Mouse (Mus musculus) heart, embryonic 16.5 days (tissue): ENCODE measurements around the gene Adamts4. TPM values are rescaled to one million over a fixed set of nuclear protein-coding genes. Genes with fewer than 3 reads are reported as not detected.

ENCODE experiments used
- ATAC-seq: fragments of 200-750 bp; cut with Nextera tagmentation; replicated peaks from 2 replicates; pipeline ENCODE4 v1.8.0; 2017; ENCODE audit warnings: moderate number of reproducible peaks; ENCODE audit not compliant: insufficient read depth, low FRiP score; ENCODE audit errors: extremely low read depth
- H3K27ac ChIP-seq: fragments of 300-500 bp; sonication (generic); 2 replicates; pipeline ENCODE4 v1.5.1; 2014; ENCODE audit warnings: mild to moderate bottlenecking, low read length, control low read depth, moderate library complexity
- H3K27me3 ChIP-seq: fragments of 300-500 bp; sonication (generic); 2 replicates; pipeline ENCODE4 v1.6.1; 2014; ENCODE audit warnings: low read length, mixed read lengths; ENCODE audit not compliant: control insufficient read depth, insufficient read depth
- H3K36me3 ChIP-seq: fragments of 300-500 bp; sonication (generic); 2 replicates; pipeline ENCODE4 v1.6.1; 2014; ENCODE audit not compliant: control insufficient read depth, insufficient read depth
- H3K4me1 ChIP-seq: fragments of 300-500 bp; sonication (generic); 2 replicates; pipeline ENCODE4 v1.6.1; 2014; ENCODE audit warnings: low read length, mixed read lengths; ENCODE audit not compliant: control insufficient read depth, insufficient read depth
- H3K4me2 ChIP-seq: fragments of 300-500 bp; sonication (generic); 2 replicates; pipeline ENCODE4 v1.6.1; 2014; ENCODE audit warnings: low read depth, mild to moderate bottlenecking, control low read depth, low read length
- H3K4me3 ChIP-seq: fragments of 300-500 bp; sonication (generic); 2 replicates; pipeline ENCODE4 v1.5.1; 2014; ENCODE audit warnings: mild to moderate bottlenecking, control low read depth, low read length
- H3K9ac ChIP-seq: fragments of 300-500 bp; sonication (generic); 2 replicates; pipeline ENCODE4 v1.6.1; 2014; ENCODE audit warnings: low read length, control low read depth
- H3K9me3 ChIP-seq: fragments of 300-500 bp; sonication (generic); replicated peaks from 2 replicates; pipeline ENCODE4 v1.6.1; 2016; ENCODE audit warnings: low read length; ENCODE audit not compliant: control insufficient read depth
- WGBS: fragments of 180-500 bp; shearing (Covaris S2); extraction: QIAGEN DNeasy Blood & Tissue Kit; methylation state at CpG from one replicate; pipeline ENCODE4 v1.1.7; 2014; 5-methylcytosine and 5-hydroxymethylcytosine counted together
- polyA plus RNA-seq: library from polyadenylated mRNA; unstranded; fragments of >200 nt; fragmentation: Nextera tagmentation; extraction: Ambion mirVana; gene quantifications from 2 replicates; pipeline ENCODE4 v1.2.1, GENCODE M21; 2015

Adamts4 gene
- polyA plus RNA-seq, 1 experiment from 2014 or later, result 4.4 TPM

- Histone ChIP-seq H3K27me3 (no peaks in the 10 kb centered on the region), H3K4me3 (peak overlapping the region; percentile 93), H3K4me2 (peak overlapping the region; percentile 100), H3K9ac (peak overlapping the region; percentile 95), H3K4me1 (peaks cover 16% of the 10 kb centered on the region), H3K27ac (0 out of 2 replicates have a peak overlapping the region, but pooled peaks have one; percentile 16), H3K9me3 (no peaks in the 10 kb centered on the region), H3K36me3 (peaks cover 36% of the 10 kb centered on the region)
- 34% methylated on average over 9 of the region's 9 CpGs for WGBS
- no peak for ATAC-seq
Measured at GRCm38 (mm10) chr1:171271196-171271595, 21.0 kb downstream of the Adamts4 start.

- Histone ChIP-seq H3K4me1 (peaks cover 16% of the 10 kb centered on the region), H3K36me3 (peaks cover 41% of the 10 kb centered on the region), H3K9me3 (no peaks in the 10 kb centered on the region), H3K9ac (no peak overlapping the region), H3K27ac (no peak overlapping the region), H3K27me3 (no peaks in the 10 kb centered on the region), H3K4me3 (no peak overlapping the region), H3K4me2 (peak overlapping the region; percentile 100)
- 60% methylated on average over 10 of the region's 10 CpGs for WGBS
- no peak for ATAC-seq
Measured at GRCm38 (mm10) chr1:171271622-171272021, 21.4 kb downstream of the Adamts4 start.

DNA sequence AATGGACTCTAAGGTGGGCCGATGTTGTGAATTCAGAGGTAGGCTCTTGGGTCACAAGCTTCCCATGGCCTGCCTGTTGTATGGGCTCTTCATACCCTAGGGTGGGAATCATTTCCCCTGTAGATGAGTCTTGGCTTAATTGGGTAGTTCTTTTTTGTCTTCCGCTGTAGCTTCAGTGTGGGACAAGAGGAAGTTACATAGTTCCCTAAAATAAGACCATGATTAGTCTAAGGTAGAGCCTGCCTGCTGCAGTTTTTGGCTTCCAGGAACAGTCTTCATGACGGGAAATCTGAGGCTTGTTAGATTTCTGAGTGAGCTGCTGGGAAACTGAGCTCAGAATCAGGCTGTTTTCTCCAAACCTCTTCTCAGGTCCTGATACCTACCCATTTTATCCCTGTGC is 21.9 kb downstream of the Adamts4 start:
- no peaks in the 10 kb centered on the region for H3K9me3 ChIP-seq
- H3K27ac ChIP-seq, result no peak overlapping the region; the same call in 1 of the 2 replicates
- no peak overlapping the region for H3K4me2 ChIP-seq
- ATAC-seq, result no peak
- WGBS, result 77% methylated on average over 3 of the region's 3 CpGs
- peaks cover 45% of the 10 kb centered on the region for H3K36me3 ChIP-seq
- H3K27me3 ChIP-seq, result no peaks in the 10 kb centered on the region
- no peak overlapping the region for H3K9ac ChIP-seq
- H3K4me3 ChIP-seq, result no peak overlapping the region
- peaks cover 16% of the 10 kb centered on the region for H3K4me1 ChIP-seq

GRCm38 (mm10) chr1:171274171-171274570 is 23.9 kb downstream of the Adamts4 start:
- Histone ChIP-seq H3K4me1 (peaks cover 16% of the 10 kb centered on the region), H3K4me2 (no peak overlapping the region), H3K9ac (no peak overlapping the region), H3K9me3 (no peaks in the 10 kb centered on the region), H3K27ac (no peak overlapping the region), H3K27me3 (no peaks in the 10 kb centered on the region), H3K36me3 (peaks cover 45% of the 10 kb centered on the region), H3K4me3 (no peak overlapping the region)
- no peak for ATAC-seq
- WGBS, result 89% methylated on average over 12 of the region's 12 CpGs

- Histone ChIP-seq H3K4me3 (no peak overlapping the region), H3K4me1 (peaks cover 17% of the 10 kb centered on the region), H3K9ac (no peak overlapping the region), H3K36me3 (peaks cover 45% of the 10 kb centered on the region), H3K4me2 (no peak overlapping the region), H3K27ac (no peak overlapping the region), H3K9me3 (no peaks in the 10 kb centered on the region), H3K27me3 (no peaks in the 10 kb centered on the region)
- ATAC-seq, result no peak
- WGBS, result 87% methylated on average over 11 of the region's 11 CpGs
Measured at GRCm38 (mm10) chr1:171275144-171275734, 25.0 kb downstream of the Adamts4 start.

- ATAC-seq, result no peak
- 85% methylated on average over 14 of the region's 14 CpGs for WGBS
- H3K9me3 ChIP-seq, result no peaks in the 10 kb centered on the region
Measured at GRCm38 (mm10) chr1:171276110-171276748, 26.0 kb downstream of the Adamts4 start.

GRCm38 (mm10) chr1:171277736-171278135 is 27.5 kb downstream of the Adamts4 start:
- Histone ChIP-seq H3K4me2 (no peak overlapping the region), H3K36me3 (peaks cover 42% of the 10 kb centered on the region), H3K4me3 (no peak overlapping the region), H3K4me1 (peaks cover 13% of the 10 kb centered on the region), H3K27me3 (no peaks in the 10 kb centered on the region), H3K9ac (no peak overlapping the region), H3K27ac (no peak overlapping the region), H3K9me3 (no peaks in the 10 kb centered on the region)
- WGBS, result 81% methylated on average over 10 of the region's 10 CpGs
- no peak for ATAC-seq

More at GRCm38 (mm10) chr1:171276110-171276748, 26.0 kb downstream of the Adamts4 start:
- Histone ChIP-seq H3K4me2 (no peak overlapping the region), H3K9ac (no peak overlapping the region), H3K27ac (no peak overlapping the region), H3K27me3 (no peaks in the 10 kb centered on the region), H3K4me3 (no peak overlapping the region), H3K36me3 (peaks cover 45% of the 10 kb centered on the region), H3K4me1 (peaks cover 14% of the 10 kb centered on the region)

DNA sequence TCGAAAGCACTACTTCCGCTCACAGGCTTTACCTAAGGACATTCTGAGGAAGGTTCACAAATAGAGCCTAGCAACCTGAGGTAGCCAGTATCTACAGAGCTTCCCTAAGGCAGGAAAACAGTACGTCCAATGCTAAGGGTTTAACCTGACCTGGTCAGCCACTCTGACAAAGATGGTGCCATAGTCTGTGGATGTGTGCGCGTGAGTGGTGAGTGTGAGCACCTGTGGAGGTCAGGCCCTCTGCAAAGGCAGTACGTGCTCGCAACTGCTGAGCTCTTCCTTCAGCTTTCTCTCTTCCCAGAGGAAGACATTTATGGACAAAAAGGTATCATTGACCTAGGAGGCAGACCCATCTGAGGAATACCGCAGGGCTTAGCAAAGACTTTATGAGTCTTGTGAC is 28.2 kb downstream of the Adamts4 start:
- ATAC-seq, result no peak
- H3K27ac ChIP-seq, result no peak overlapping the region
- no peak overlapping the region for H3K9ac ChIP-seq
- 90% methylated on average over 8 of the region's 8 CpGs for WGBS
- H3K4me2 ChIP-seq, result no peak overlapping the region
- H3K36me3 ChIP-seq, result peaks cover 36% of the 10 kb centered on the region
- no peaks in the 10 kb centered on the region for H3K27me3 ChIP-seq
- H3K4me3 ChIP-seq, result no peak overlapping the region
- H3K4me1 ChIP-seq, result peaks cover 13% of the 10 kb centered on the region
- H3K9me3 ChIP-seq, result no peaks in the 10 kb centered on the region

DNA sequence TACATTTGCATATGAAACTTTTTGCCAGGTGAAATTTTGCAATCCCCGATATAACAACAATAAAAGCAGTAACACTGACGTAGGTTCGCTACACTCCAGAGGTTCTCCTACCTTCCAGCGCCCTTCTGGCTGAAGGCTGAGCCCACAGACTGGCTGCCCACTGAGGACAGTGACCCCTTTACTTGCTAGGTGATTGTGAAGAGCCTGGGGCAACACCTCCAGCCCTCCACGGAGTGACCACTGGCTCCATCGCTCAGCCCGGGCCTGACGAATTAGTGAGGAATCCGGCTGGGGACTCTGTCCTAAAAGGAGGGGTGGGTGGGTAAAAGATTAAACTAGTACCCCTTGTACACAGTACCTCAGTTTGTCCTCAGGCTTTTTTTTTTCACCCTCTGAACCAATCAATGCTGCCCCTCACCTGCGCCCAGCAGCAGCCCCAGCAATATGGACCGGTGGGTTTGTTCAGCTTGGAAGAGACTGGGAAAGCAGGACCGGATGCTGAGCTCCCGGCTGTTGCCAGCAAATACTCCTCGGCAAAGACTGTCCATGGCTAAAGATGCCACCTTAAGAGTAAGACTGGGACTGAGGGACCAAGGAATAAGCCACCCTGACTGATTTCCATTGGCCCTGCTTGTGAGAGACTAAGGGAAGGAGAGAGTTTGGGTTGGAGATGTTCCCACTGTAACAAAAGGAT is 28.9 kb downstream of the Adamts4 start:
- Histone ChIP-seq H3K27ac (no peak overlapping the region), H3K27me3 (no peaks in the 10 kb centered on the region), H3K4me2 (no peak overlapping the region), H3K36me3 (peaks cover 34% of the 10 kb centered on the region), H3K4me1 (peaks cover 13% of the 10 kb centered on the region), H3K4me3 (no peak overlapping the region), H3K9ac (no peak overlapping the region), H3K9me3 (no peaks in the 10 kb centered on the region)
- ATAC-seq, result no peak
- WGBS, result 84% methylated on average over 14 of the region's 14 CpGs
